Mouse (Mus musculus): ENCODE data around the gene Megf6. TPM values are rescaled to one million over a fixed set of nuclear protein-coding genes. Genes with fewer than 3 reads are reported as not detected.
A peak's percentile ranks its signal among the peaks of the same experiment; 100 is the strongest.

Megf6 gene
- total and polyA plus RNA-seq, 3 experiments: not detected

- no peak for DNase-seq (ENCODE audit: extremely low read depth)
- H3K27me3 ChIP-seq (replicated peaks): no peaks in the 10 kb centered on the region
- H3K9ac ChIP-seq (ENCODE audit: insufficient read depth, low read depth): peak overlapping the region; percentile 69; the same call in 1 of the 2 replicates
- in situ Hi-C loops (cut with MboI; ENCODE audit: low pct_ligation_motif_present, low pct_unique_long_range_greater_than_20kb, low sequenced_read_pairs) (loop anchor here (25.0 kb wide), 1 partner anchor 1835 kb away; the partner anchor contains the start of genes Hes3 and Icmt), dilution Hi-C loops (cut with MboI; ENCODE audit: extremely low pct_ligation_motif_present, extremely low pct_unique_long_range_greater_than_20kb, low sequenced_read_pairs) (no loop called here)
- H3K36me3 ChIP-seq (replicated peaks in 1 of 2; ENCODE audit: control insufficient read depth in 1 of 2, insufficient read depth in 1 of 2, low read length in 1 of 2): peaks cover 25 to 55% of the 10 kb centered on the region in 2 experiments
- H3K4me2 ChIP-seq (ENCODE audit: insufficient read depth, low read depth, poor library complexity, severe bottlenecking): peak overlapping the region; percentile 94
- H3K4me1 ChIP-seq (ENCODE audit: control insufficient read depth in 1 of 2, insufficient read depth in 2 of 2): peaks cover 31 to 76% of the 10 kb centered on the region in 2 experiments
- peaks cover 82% of the 10 kb centered on the region for H3K79me2 ChIP-seq (replicated peaks; ENCODE audit: control insufficient read depth, extremely low read depth, insufficient read depth, poor library complexity, severe bottlenecking)
- no peak for TF ChIP-seq ZC3H11A (IDR thresholded peaks at IDR 0.05; ENCODE audit: low read depth, low read length)
- TF ChIP-seq JUND (conservative IDR thresholded peaks at IDR 0.05; ENCODE audit: low read depth, low read length): no peak
- no peak for TF ChIP-seq JUN (IDR thresholded peaks at IDR 0.05; ENCODE audit: insufficient read depth, low read depth, low read length)
- TF ChIP-seq NRF1 (IDR thresholded peaks at IDR 0.05; ENCODE audit: low read depth, low read length): no peak
- TF ChIP-seq IRF4 (IDR thresholded peaks at IDR 0.05; ENCODE audit: low read depth, low read length): no peak
- no peak for TF ChIP-seq NELFE (IDR thresholded peaks at IDR 0.05; ENCODE audit: low read depth, low read length)
- TF ChIP-seq MAX (IDR thresholded peaks at IDR 0.05; ENCODE audit: low read length): no peak
- no peak for TF ChIP-seq TBP (conservative IDR thresholded peaks at IDR 0.05; ENCODE audit: low read depth, low read length)
- TF ChIP-seq POLR2A (IDR thresholded peaks at IDR 0.05; ENCODE audit: low read depth, low read length): no peak
- TF ChIP-seq EP300 (IDR thresholded peaks at IDR 0.05; ENCODE audit: low read length): no peak
- TF ChIP-seq MYC (IDR thresholded peaks at IDR 0.05; ENCODE audit: low read depth, low read length): no peak
- TF ChIP-seq ZKSCAN1 (IDR thresholded peaks at IDR 0.05; ENCODE audit: borderline replicate concordance, low read depth, low read length): no peak
- TF ChIP-seq MAFK (IDR thresholded peaks at IDR 0.05; ENCODE audit: insufficient replicate concordance, low read length): no peak
- H3K9me3 ChIP-seq (replicated peaks; ENCODE audit: low read length): no peaks in the 10 kb centered on the region
- peak overlapping the region in 1 of 3 experiments; percentile 58 for H3K4me3 ChIP-seq (replicated peaks in 1 of 3; ENCODE audit: low read depth in 2 of 3, low read length in 2 of 3, poor library complexity in 1 of 3)
- peak overlapping the region; percentile 78 for H3K27ac ChIP-seq (ENCODE audit: insufficient read depth, low read depth)
Measured at GRCm38 (mm10) chr4:154122374-154122773, 48.2 kb upstream of the Megf6 start.

GRCm38 (mm10) chr4:154123553-154123952 is 47.0 kb upstream of the Megf6 start:
- peak overlapping the region; percentile 94 for H3K4me2 ChIP-seq (ENCODE audit: insufficient read depth, low read depth, poor library complexity, severe bottlenecking)
- peak overlapping the region; percentile 78 for H3K27ac ChIP-seq (ENCODE audit: insufficient read depth, low read depth)
- peak overlapping the region; percentile 90; the same call in 1 of the 2 replicates for H3K9ac ChIP-seq (ENCODE audit: insufficient read depth, low read depth)
- peak; percentile 59 for DNase-seq (ENCODE audit: extremely low read depth)
- peaks cover 33 to 76% of the 10 kb centered on the region in 2 experiments for H3K4me1 ChIP-seq (ENCODE audit: control insufficient read depth in 1 of 2, insufficient read depth in 2 of 2)
- H3K79me2 ChIP-seq (replicated peaks; ENCODE audit: control insufficient read depth, extremely low read depth, insufficient read depth, poor library complexity, severe bottlenecking): peaks cover 75% of the 10 kb centered on the region
- H3K9me3 ChIP-seq (replicated peaks; ENCODE audit: low read length): no peaks in the 10 kb centered on the region
- H3K27me3 ChIP-seq (replicated peaks): no peaks in the 10 kb centered on the region
- in situ Hi-C loops (cut with MboI; ENCODE audit: low pct_ligation_motif_present, low pct_unique_long_range_greater_than_20kb, low sequenced_read_pairs): loop anchor here (25.0 kb wide), 1 partner anchor 1836 kb away; the partner anchor contains the start of genes Hes3 and Icmt
- dilution Hi-C loops (cut with MboI; ENCODE audit: extremely low pct_ligation_motif_present, extremely low pct_unique_long_range_greater_than_20kb, low sequenced_read_pairs): no loop called here
- peaks cover 21 to 43% of the 10 kb centered on the region in 2 experiments for H3K36me3 ChIP-seq (replicated peaks in 1 of 2; ENCODE audit: control insufficient read depth in 1 of 2, insufficient read depth in 1 of 2, low read length in 1 of 2)
- H3K4me3 ChIP-seq (replicated peaks in 1 of 3; ENCODE audit: low read depth in 2 of 3, low read length in 2 of 3, poor library complexity in 1 of 3): peak overlapping the region; percentile 58 to 62 (median 59)
- TF ChIP-seq NRF1 (IDR thresholded peaks at IDR 0.05; ENCODE audit: low read depth, low read length): no peak
- no peak for TF ChIP-seq SMC3 (IDR thresholded peaks at IDR 0.05; ENCODE audit: low read depth, low read length)
- peak; percentile 76 for TF ChIP-seq IRF4 (IDR thresholded peaks at IDR 0.05; ENCODE audit: low read depth, low read length)
- TF ChIP-seq CHD1 (IDR thresholded peaks at IDR 0.05; ENCODE audit: low read depth, low read length): no peak
- TF ChIP-seq CHD2 (IDR thresholded peaks at IDR 0.05; ENCODE audit: low read length): no peak
- TF ChIP-seq KAT2A (IDR thresholded peaks at IDR 0.05; ENCODE audit: insufficient replicate concordance, low read length): no peak
- TF ChIP-seq ELF1 (IDR thresholded peaks at IDR 0.05; ENCODE audit: low read depth, low read length): no peak; the same call in 1 of the 2 replicates
- no peak for TF ChIP-seq JUND (conservative IDR thresholded peaks at IDR 0.05; ENCODE audit: low read depth, low read length)
- TF ChIP-seq TCF12 (IDR thresholded peaks at IDR 0.05; ENCODE audit: low read depth, low read length): peak; percentile 60
- no peak for TF ChIP-seq USF1 (IDR thresholded peaks at IDR 0.05; ENCODE audit: low read depth, low read length)
- peak; percentile 51; the same call in 1 of the 2 replicates for TF ChIP-seq NELFE (IDR thresholded peaks at IDR 0.05; ENCODE audit: low read depth, low read length)
- no peak for TF ChIP-seq ZKSCAN1 (IDR thresholded peaks at IDR 0.05; ENCODE audit: borderline replicate concordance, low read depth, low read length)
- TF ChIP-seq CTCF (conservative IDR thresholded peaks at IDR 0.05 in 1 of 2, IDR thresholded peaks at IDR 0.05 in 1 of 2; ENCODE audit: low read depth in 2 of 2, low read length in 2 of 2): no peak
- no peak for TF ChIP-seq USF2 (conservative IDR thresholded peaks at IDR 0.05; ENCODE audit: low read depth, low read length)
- TF ChIP-seq ETS1 (conservative IDR thresholded peaks at IDR 0.05; ENCODE audit: low read depth, low read length): peak; percentile 70; the same call in 1 of the 2 replicates
- TF ChIP-seq POLR2A (IDR thresholded peaks at IDR 0.05; ENCODE audit: low read depth, low read length): peak; percentile 56; the same call in 1 of the 2 replicates
- TF ChIP-seq JUN (IDR thresholded peaks at IDR 0.05; ENCODE audit: insufficient read depth, low read depth, low read length): 0 out of 2 replicates have a peak, but pooled peaks have one; percentile 10
- TF ChIP-seq MXI1 (IDR thresholded peaks at IDR 0.05; ENCODE audit: low read depth, low read length): no peak; the same call in 1 of the 2 replicates
- TF ChIP-seq ZMIZ1 (IDR thresholded peaks at IDR 0.05; ENCODE audit: low read depth, low read length): no peak; the same call in 1 of the 2 replicates
- 0 out of 2 replicates have a peak, but pooled peaks have one; percentile 4 for TF ChIP-seq HCFC1 (IDR thresholded peaks at IDR 0.05; ENCODE audit: low read depth, low read length)
- peak; percentile 39; the same call in 1 of the 2 replicates for TF ChIP-seq MEF2A (IDR thresholded peaks at IDR 0.05; ENCODE audit: borderline replicate concordance, low read depth, low read length)
- TF ChIP-seq MYC (IDR thresholded peaks at IDR 0.05; ENCODE audit: low read depth, low read length): peak; percentile 73
- peak; percentile 83 for TF ChIP-seq EP300 (IDR thresholded peaks at IDR 0.05; ENCODE audit: low read length)
- TF ChIP-seq MAFK (IDR thresholded peaks at IDR 0.05; ENCODE audit: insufficient replicate concordance, low read length): 0 out of 2 replicates have a peak, but pooled peaks have one; percentile 42
- peak; percentile 84 for TF ChIP-seq TBP (conservative IDR thresholded peaks at IDR 0.05; ENCODE audit: low read depth, low read length)
- TF ChIP-seq SIN3A (IDR thresholded peaks at IDR 0.05; ENCODE audit: low read length): peak; percentile 37; the same call in 1 of the 2 replicates
- TF ChIP-seq UBTF (IDR thresholded peaks at IDR 0.05; ENCODE audit: low read depth, low read length): no peak

Measured in CH12.LX (cell line).